Mouse (Mus musculus) left cerebral cortex, postnatal 14 days (tissue): ENCODE measurements at regions not wholly inside any gene's neighbourhood (a gene's known extent, or its start where the extent isn't known, plus 50 kb on each side); places are given as distances from the start of the nearest gene placed in this dataset.

ENCODE experiments used
- DNase-seq, 2 experiments: peaks; one replicate each; pipeline ENCODE4 v3.0.0; 2021 to 2022; ENCODE audit warnings: low spot score in 2 of 2, mixed read lengths in 1 of 2
- intact Hi-C: fragments of 180-260 bp; cut with DNase I; formaldehyde crosslinking; loops from one replicate; pipeline ENCODE4 v1.15.1; 2025

DNA sequence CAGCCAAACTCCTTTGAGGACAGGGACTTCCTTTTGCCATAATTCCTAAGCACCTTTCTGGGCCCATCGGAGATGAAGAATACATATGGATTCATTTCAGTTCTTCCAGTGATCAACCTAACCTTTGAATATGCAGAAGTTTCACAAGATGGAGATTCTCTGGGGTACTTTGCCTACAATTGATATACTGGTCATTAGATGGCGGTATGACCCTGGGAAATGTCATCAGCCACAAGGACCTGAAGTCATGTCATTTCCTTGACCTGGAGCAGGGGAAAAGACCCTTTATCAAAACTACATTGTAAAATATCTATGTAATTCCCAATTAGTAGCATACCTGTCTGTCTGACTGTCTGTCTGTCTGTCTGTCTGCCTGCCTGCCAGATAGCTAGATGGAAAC lies 164.0 kb upstream of the Slc24a3 start:
- intact Hi-C loops = no loop called here
- DNase-seq = no peak

DNA sequence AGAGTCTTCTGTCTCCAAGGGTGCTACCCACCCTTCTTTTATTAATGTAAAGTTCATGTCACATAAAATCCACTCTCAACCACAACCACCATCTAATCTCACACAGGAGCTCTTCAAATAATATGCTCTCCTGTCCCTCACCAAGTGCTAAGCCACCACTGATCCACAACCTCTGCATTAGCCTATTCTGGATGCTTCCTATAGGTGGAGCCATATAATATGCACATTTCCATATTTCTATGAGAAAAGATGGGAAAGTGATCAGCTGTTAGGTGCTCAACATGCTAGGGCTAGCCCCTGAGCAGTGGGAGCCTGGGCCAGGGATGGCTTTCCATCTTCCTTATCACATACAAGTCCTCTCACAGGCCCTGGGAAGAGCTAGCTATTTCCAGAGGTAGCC lies 156.9 kb upstream of the Slc24a3 start:
- intact Hi-C loops = no loop called here
- no peak for DNase-seq

DNA sequence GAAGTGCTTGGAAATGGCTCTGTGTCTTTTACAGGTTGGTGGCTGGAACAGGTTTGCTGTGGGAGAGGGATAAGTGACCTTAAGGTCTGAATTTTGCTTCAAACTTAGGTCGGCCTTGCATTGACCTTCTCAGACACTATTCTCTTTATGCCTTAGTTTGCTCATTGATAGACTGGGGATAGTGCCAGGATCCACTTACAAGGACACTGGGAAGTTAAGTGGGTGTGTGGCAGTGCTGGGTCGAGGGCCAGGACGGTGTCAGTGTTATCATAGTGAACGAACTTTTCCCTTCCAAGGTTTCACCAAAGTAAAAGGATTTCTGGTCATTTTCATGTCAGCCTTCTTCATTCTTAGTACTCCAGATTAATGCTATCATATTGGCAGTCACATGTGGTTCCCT lies 156.3 kb upstream of the Slc24a3 start:
- DNase-seq = no peak
- intact Hi-C loops = no loop called here

DNA sequence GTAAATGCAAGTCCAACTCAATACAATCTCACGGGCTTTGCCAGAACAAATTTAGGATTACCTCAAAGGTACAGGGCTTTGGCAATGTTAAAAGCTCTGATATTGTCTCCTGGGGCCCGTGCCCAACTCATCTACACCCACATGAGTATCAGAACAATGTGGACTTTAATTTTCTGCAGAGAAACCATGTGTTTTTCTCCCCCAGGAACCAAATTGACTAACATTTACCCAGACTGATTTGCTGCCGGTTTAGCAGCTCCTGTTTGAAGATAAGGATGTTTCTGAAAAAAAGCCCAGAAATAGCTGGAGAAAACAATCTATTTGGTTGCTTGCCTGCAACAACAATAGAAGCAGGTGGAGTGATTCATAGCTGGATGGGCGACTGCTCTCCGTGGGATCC lies 151.6 kb upstream of the Slc24a3 start:
- DNase-seq = no peak
- intact Hi-C loops = no loop called here

DNA sequence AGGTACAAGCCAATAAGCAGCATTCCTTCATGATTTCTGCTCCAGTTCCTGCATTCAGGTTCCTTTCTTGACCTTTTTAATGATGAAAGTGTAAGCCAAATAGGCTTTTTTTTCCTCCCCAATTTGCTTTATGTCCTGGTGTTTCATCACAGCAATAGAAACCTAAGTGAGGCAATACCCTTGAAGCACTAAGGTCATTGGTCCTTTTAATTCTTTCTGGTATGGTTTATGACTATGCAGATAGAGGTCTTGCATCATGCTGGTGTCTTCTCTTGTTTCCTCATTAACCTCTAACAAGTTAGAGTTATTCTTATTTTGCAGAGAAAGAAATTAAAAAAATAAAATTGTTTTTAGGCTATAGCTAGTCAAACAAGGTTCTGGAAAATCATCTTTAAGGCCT lies 150.6 kb upstream of the Slc24a3 start:
- no peak for DNase-seq
- intact Hi-C loops = no loop called here

DNA sequence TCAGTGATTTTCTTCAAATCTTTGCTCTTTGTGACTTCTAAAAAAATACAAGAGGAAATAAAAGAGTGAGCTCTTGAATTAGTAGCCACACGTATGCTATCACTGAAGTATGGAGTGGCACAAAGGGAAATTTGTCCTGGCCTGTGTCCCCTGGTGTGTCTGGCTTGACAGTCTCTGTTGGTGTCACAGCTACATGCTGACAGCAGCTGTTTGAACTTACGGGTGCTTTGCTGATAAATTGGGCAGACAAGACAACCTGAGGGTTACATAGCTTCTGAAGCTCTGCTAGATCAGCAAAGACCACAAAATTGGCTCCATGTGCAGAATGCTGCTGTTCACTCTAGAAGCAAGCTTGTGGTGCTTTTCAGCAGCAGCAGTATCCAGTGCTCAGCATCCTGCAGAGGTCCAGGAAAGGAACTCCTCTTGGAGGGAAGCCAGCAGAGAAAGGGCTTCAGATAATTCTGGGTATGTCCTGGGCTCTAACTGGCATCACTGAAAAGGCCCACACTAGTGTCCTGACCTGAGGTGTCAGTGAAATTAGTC lies 149.9 kb upstream of the Slc24a3 start:
- intact Hi-C loops = no loop called here
- no peak for DNase-seq

DNA sequence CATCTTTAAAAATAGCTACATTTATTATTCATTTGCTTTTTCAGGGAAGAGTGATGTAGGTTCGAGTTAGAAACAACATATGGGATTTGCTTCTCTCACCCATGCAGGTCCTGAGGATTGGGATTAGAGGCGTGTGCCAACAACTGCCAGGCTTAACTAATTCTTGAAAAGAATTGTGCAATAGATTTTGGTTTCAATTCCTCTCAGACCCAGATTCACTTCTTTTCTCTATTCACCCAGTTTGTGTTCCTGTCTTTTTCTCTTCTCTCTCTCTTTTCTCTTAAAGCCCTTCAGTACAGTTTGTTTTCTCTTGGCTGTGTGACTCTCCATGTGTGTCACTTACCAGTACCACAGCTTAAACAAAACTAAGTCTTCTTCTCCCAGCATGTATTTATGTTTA lies 119.8 kb upstream of the Slc24a3 start:
- DNase-seq = no peak
- intact Hi-C loops = no loop called here

DNA sequence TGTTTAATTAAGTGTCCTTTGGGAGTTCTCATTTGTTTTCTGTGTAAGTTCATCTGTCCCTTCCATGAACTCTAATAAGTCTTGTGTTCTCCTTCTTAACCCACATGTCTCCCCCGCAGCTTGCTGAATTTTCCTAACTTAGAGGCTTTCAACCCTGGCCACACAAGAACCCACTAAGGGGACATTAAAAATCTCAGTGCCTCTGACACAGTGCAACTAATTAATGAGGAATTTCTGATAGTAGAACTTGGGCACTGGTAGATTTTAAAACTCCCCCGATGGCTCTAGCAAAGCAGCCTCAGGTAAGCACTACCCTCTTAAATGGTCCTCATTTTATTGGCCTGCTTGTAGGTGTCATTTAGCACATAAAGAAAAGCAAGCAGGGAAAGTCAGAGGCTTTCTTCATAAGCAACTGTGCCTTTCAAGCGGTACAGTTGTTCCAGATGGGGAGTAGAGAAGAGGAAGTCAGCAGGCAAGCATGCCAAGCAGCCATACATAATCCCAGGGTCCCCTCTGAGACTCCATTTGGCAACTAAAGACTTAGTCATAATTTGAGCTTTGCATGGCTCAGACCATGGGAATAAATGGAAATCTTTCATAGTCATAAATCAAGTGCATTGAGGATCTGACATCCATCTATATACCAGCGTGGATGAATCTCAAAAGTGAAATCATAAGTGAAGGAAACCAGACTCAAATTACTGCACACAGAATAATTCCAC lies 117.7 kb upstream of the Slc24a3 start:
- DNase-seq = no peak
- intact Hi-C loops = no loop called here

DNA sequence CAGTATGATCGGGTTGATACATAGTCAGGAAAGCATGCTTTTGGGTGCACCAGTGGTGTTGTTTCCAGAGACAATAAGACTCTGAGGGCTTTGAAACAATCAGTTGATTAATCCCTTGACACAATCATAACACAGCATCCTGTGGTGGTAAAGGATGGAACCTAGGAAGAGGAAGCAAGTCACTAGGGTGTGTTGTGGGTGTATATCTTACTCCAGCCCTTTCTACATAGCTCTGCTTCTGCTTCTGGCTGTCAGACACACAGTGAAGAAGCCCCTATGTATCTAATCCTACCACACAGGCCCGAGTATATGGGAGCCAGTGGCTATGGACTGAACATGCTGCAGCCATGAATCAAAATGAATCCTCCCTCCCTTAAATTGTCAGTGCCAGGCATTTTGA lies 115.1 kb upstream of the Slc24a3 start:
- intact Hi-C loops = no loop called here
- DNase-seq = no peak

DNA sequence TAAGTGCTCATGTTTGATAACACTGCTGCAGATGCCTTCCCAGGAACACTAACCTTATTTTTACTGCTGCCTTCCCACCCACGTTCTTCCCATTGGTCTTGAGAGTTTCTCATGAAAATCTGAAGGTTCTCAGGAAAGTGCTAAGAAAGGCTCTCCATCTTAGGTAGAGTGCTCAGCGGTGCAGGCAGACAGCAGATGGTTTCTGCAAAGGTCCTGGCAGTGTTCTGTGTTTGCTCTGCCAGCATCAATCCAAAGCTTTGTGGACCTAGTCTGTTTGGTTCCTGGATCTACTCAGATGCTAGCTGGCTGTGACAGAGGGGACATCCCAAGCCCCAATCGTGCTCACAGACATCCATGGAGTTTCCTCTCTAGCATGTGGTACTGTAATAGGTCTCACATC lies 111.3 kb upstream of the Slc24a3 start:
- intact Hi-C loops = no loop called here
- DNase-seq = peak in 1 of 2 experiments; percentile 21

DNA sequence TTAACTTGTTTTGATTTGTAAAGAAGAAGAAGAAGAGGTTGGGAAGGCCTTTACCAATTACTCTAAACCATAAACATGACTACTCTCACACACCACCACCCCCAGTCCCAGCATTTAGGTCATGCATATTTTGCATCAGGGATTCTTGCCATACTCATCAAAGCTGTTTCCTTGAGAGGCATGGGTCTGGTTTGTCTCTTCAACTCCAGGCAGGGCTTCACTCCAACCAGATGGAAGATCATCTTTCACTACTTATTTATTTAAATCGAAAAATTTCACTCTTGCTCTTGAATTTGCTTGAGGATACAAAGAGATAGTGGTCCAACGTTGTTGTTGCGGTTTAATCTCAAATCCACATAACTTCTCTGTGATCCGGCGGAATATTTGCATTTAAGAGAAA lies 110.8 kb upstream of the Slc24a3 start:
- no peak for DNase-seq
- intact Hi-C loops = no loop called here

DNA sequence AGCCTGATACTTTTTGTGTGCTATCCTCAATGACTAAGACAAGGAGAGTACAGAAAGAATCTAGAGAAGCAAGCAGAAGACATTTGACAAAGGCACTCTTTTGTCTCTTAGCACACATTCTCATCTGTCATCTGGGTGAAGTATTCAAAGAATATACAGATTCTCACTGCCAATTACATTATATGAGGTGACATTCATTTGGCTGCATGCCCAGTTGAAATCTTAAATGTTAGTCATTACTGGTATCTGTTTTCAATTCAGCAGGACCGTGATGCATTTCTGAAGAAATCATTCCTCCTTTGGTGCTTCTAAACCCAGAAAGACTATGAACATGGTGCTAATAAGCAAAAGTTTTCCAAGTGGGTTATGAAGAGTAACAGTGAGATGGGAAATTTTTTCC lies 97.6 kb upstream of the Slc24a3 start:
- intact Hi-C loops = no loop called here

DNA sequence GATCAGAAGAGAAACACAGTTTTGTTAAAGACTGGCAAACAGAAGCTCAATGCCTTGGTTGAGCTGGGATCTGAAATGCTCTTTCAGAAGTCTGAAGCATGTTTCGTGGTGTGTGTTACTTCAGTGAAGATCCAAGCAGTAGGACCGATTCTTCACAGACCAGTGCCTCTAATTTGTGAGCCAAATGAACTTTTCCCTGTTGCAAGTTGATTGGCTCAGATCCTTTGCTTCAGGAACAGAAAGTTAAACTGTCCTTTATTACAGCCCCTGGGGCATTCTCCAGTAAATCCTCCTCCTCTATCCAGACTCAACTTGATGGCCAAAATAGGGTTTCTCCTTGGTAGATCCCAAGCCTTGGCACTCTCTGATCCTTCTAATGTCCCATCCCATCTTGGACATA lies 85.6 kb upstream of the Slc24a3 start:
- intact Hi-C loops = no loop called here
- no peak for DNase-seq

More for the DNA sequence above, 97.6 kb upstream of the Slc24a3 start:
- peak in 1 of 2 experiments; percentile 6 for DNase-seq

DNA sequence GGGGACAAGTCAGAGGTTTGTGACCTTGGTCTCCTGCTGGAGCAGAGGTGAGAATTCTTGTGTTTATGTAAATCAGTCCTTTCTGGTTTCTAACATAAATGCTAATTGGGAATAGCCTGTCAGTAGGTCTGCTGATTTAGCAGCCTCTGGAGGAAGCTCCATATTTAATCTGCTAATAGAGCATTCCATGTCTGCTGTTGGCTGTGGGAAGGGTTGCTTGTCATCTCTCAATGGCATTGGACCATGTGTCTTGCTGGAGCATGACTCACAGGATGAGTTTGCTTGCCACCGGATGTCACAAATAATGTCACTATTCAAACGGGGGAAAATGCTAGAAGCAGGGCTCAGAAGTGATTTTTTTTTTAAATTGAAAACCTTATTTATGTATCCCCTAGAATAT lies 82.9 kb upstream of the Slc24a3 start:
- no peak for DNase-seq

DNA sequence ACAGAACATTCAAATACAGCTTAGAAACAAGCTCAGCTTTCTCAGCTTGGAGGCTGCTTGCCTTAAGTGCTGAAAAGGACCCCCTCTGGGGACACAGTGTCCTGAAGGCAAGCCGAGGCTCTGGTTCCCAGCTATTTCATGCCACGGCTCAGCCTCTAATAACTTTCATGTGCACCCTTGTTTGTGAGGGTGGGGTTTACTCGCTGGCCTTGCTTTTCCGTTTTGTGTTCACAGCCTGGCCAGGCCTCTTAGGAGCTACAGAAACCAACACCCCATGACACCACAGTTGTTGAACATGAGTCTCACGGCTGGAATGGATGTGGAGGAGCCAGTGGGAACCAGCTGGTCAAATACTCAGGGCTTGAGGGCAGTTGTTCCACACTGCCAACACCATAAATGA lies 81.4 kb upstream of the Slc24a3 start:
- DNase-seq = no peak
- intact Hi-C loops = no loop called here

More for the DNA sequence above, 82.9 kb upstream of the Slc24a3 start:
- intact Hi-C loops = no loop called here

DNA sequence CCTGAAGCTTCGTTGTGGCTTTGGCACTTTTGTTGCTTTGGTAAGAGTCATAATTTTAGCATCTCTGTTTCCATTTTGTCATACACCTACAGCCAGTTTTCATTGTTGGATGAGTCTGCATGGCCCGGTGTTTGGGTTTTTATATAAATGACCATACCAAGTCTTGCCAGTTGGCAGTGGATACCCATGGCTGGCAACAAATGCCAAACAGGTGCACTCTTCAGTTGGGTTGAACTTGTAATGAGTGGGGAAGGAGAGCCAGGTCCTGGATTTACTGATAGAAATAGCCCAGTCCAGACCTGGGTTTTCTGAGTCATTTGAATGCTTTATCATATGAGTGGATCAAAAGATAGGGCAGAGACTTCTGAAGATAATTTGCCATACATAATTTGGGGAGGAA lies 64.3 kb upstream of the Slc24a3 start:
- intact Hi-C loops = no loop called here
- no peak for DNase-seq

DNA sequence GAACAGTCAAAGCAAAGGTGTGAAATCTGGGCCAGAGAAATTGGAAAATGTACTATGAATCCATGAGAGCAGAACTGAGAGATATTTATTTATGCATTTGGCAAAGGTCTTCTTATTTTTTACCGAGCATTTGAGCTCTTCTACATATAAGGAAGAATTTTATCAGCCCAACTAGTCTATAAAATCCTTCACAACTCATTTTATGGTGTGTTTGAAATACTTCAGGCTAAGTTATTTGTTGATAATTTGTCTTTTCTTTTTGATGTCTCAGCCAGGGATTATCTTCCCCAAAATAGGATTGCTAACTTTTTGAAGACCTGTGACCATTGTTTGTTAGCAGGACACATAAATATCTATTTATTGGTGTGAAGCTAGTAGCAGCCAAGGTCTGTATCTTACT lies 55.9 kb upstream of the Slc24a3 start:
- intact Hi-C loops = no loop called here
- DNase-seq = no peak

DNA sequence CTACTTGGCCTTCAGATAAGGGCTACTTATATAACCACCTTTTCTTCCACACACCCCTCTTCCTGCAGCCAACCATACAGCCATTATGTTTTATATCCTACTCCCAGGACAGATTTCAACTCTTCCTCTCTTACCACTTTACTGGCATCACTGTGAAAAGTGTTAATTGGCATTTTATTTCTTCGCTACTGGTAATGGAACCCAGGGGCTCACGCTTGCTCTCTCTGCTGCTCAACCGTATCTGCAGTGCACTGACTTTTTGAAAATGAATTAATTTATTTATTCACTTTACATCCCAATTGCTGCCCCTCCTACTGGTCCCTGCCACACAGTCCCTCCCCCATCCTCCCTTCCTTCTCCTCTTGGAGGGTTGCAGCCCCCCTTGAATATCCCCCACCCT lies 52.5 kb upstream of the Slc24a3 start:
- DNase-seq = no peak

More for the DNA sequence above, 52.5 kb upstream of the Slc24a3 start:
- intact Hi-C loops = no loop called here
